Mouse (Mus musculus): Measurements from ENCODE around the gene Mkln1.

DNA sequence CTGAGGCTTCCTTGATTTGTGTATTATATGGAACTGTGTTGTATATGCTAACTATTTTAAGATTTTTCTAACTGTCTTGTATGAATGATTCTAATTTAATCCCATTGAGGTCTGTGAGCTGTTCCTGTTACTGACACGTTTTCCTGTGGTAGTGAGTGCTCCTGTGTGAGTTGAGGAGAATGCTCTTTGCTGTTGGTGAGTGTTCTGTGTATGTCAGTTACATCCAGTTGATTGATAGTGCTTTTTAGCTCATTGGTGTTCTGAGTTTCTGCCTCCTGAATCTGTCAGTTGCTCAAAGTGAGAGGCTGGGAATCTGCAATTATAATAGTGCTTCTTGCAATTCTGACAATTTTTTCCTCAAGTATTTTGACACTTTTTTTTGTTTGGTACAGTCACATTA lies 15.8 kb downstream of the Mkln1 start:
- TF ChIP-seq MAX (IDR thresholded peaks at IDR 0.05; ENCODE audit: low read depth) (no peak), POLR2A (IDR thresholded peaks at IDR 0.05; ENCODE audit: insufficient read length, low read depth) (no peak), TCF12 (IDR thresholded peaks at IDR 0.05; ENCODE audit: insufficient read depth, poor library complexity, severe bottlenecking) (no peak), E2F4 (IDR thresholded peaks at IDR 0.05; ENCODE audit: insufficient read depth) (no peak), MYOG (IDR thresholded peaks at IDR 0.05; ENCODE audit: control insufficient read depth in 1 of 3, insufficient read depth in 1 of 3, insufficient read length in 2 of 3, low read depth in 2 of 3) (no peak), USF1 (IDR thresholded peaks at IDR 0.05; ENCODE audit: low read depth) (no peak), POLR2AphosphoS2 (IDR thresholded peaks at IDR 0.05; ENCODE audit: insufficient read length, low read depth) (no peak), CEBPB (IDR thresholded peaks at IDR 0.05; ENCODE audit: insufficient read depth, poor library complexity, severe bottlenecking) (no peak), SRF (IDR thresholded peaks at IDR 0.05; ENCODE audit: control insufficient read depth, insufficient read length, low read depth) (no peak), TCF3 (IDR thresholded peaks at IDR 0.05; ENCODE audit: insufficient read length, low read depth) (no peak), MYOD1 (IDR thresholded peaks at IDR 0.05; ENCODE audit: control insufficient read depth in 1 of 3, insufficient read length in 2 of 3, low read depth in 2 of 3) (no peak), REST (IDR thresholded peaks at IDR 0.05; ENCODE audit: insufficient read depth, insufficient read length) (no peak)
